Mouse (Mus musculus) limb, embryonic 13.5 days (tissue): ENCODE data around the gene Wdr34. TPM values are rescaled to one million over a fixed set of nuclear protein-coding genes. Genes with fewer than 3 reads are reported as not detected.

Experiments
- ATAC-seq: fragments of 200-750 bp; cut with Nextera tagmentation; 2 replicates; pipeline ENCODE4 v1.8.0; 2017; ENCODE audit warnings: low read depth, moderate number of reproducible peaks, moderate TSS enrichment; ENCODE audit not compliant: low FRiP score
- H3K27ac ChIP-seq: fragments of 300-500 bp; sonication (generic); 2 replicates; pipeline ENCODE4 v1.5.1; 2015; ENCODE audit warnings: inconsistent platforms, mild to moderate bottlenecking, moderate library complexity
- H3K27me3 ChIP-seq: fragments of 300-500 bp; sonication (generic); 2 replicates; pipeline ENCODE4 v1.6.1; 2015; ENCODE audit warnings: mild to moderate bottlenecking, inconsistent platforms
- H3K36me3 ChIP-seq: fragments of 300-500 bp; sonication (generic); 2 replicates; pipeline ENCODE4 v1.6.1; 2015; ENCODE audit warnings: inconsistent platforms, mild to moderate bottlenecking, moderate library complexity
- H3K4me1 ChIP-seq: fragments of 300-500 bp; sonication (generic); 2 replicates; pipeline ENCODE4 v1.6.1; 2015; ENCODE audit warnings: inconsistent platforms
- H3K4me2 ChIP-seq: fragments of 300-500 bp; sonication (generic); replicated peaks from 2 replicates; pipeline ENCODE4 v1.6.1; 2015; ENCODE audit warnings: inconsistent platforms, mild to moderate bottlenecking, moderate library complexity
- H3K4me3 ChIP-seq: fragments of 300-500 bp; sonication (generic); 2 replicates; pipeline ENCODE4 v1.5.1; 2015; ENCODE audit warnings: moderate library complexity, mild to moderate bottlenecking, inconsistent platforms
- H3K9ac ChIP-seq: fragments of 300-500 bp; sonication (generic); 2 replicates; pipeline ENCODE4 v1.6.1; 2015; ENCODE audit warnings: mild to moderate bottlenecking, inconsistent platforms
- H3K9me3 ChIP-seq: fragments of 300-500 bp; sonication (generic); 2 replicates; pipeline ENCODE4 v1.6.1; 2016; ENCODE audit warnings: inconsistent platforms
- WGBS: fragments of 180-500 bp; shearing (Covaris S2); methylation state at CpG from one replicate; pipeline ENCODE4 v1.1.7; 2015; 5-methylcytosine and 5-hydroxymethylcytosine counted together
- polyA plus RNA-seq: library from polyadenylated mRNA; unstranded; fragments of >200 nt; fragmentation: Nextera tagmentation; extraction: Ambion mirVana; gene quantifications from 2 replicates; pipeline ENCODE4 v1.2.1, GENCODE M21; 2015

Wdr34 gene
- polyA plus RNA-seq, 1 experiment from 2014 or later: 40.4 TPM

GRCm38 (mm10) chr2:30078349-30078712, 29.6 kb upstream of the Wdr34 start:
- no peak; the same call in 1 of the 2 replicates for ATAC-seq
- peak overlapping the region; percentile 93 for H3K4me2 ChIP-seq
- peak overlapping the region; percentile 75 for H3K9ac ChIP-seq
- H3K27me3 ChIP-seq: no peaks in the 10 kb centered on the region
- WGBS: 17% methylated on average over 10 of the region's 10 CpGs
- H3K4me1 ChIP-seq: peaks cover 19% of the 10 kb centered on the region
- peak overlapping the region; percentile 63 for H3K4me3 ChIP-seq
- H3K9me3 ChIP-seq: no peaks in the 10 kb centered on the region
- H3K27ac ChIP-seq: peak overlapping the region; percentile 86
- H3K36me3 ChIP-seq: peaks cover 17% of the 10 kb centered on the region

GRCm38 (mm10) chr2:30077502-30078348, 29.0 kb upstream of the Wdr34 start, which contains the start of gene Pkn3:
Pkn3 (plus strand) TSS chr2:30077684.
- H3K9me3 ChIP-seq: no peaks in the 10 kb centered on the region
- peak within 1 kb of the TSS; percentile 75 for H3K9ac ChIP-seq
- WGBS: under 1% methylated on average over 53 of the region's 53 CpGs
- peak; percentile 80 for ATAC-seq
- peaks cover 19% of the 10 kb centered on the region for H3K4me1 ChIP-seq
- H3K4me2 ChIP-seq: peak within 1 kb of the TSS; percentile 93
- H3K36me3 ChIP-seq: peaks cover 23% of the 10 kb centered on the region
- H3K27ac ChIP-seq: peak within 1 kb of the TSS; percentile 86
- H3K4me3 ChIP-seq: peak within 1 kb of the TSS; percentile 63
- H3K27me3 ChIP-seq: no peaks in the 10 kb centered on the region

GRCm38 (mm10) chr2:30076959-30077358, 28.3 kb upstream of the Wdr34 start:
- peak overlapping the region; percentile 58; the same call in 1 of the 2 replicates for H3K27ac ChIP-seq
- no peaks in the 10 kb centered on the region for H3K27me3 ChIP-seq
- peak overlapping the region; percentile 63 for H3K4me3 ChIP-seq
- peak; percentile 7; the same call in 1 of the 2 replicates for ATAC-seq
- peak overlapping the region; percentile 75; the same call in 1 of the 2 replicates for H3K9ac ChIP-seq
- no peaks in the 10 kb centered on the region for H3K9me3 ChIP-seq
- H3K4me1 ChIP-seq: peaks cover 19% of the 10 kb centered on the region
- 64% methylated on average over 6 of the region's 6 CpGs for WGBS
- peak overlapping the region; percentile 93 for H3K4me2 ChIP-seq
- peaks cover 29% of the 10 kb centered on the region for H3K36me3 ChIP-seq

GRCm38 (mm10) chr2:30076439-30076838, 27.8 kb upstream of the Wdr34 start:
- 91% methylated on average over 9 of the region's 9 CpGs for WGBS
- H3K27me3 ChIP-seq: no peaks in the 10 kb centered on the region
- H3K4me3 ChIP-seq: no peak overlapping the region
- H3K9me3 ChIP-seq: no peaks in the 10 kb centered on the region
- no peak overlapping the region for H3K27ac ChIP-seq
- peaks cover 31% of the 10 kb centered on the region for H3K36me3 ChIP-seq
- no peak overlapping the region for H3K9ac ChIP-seq
- peaks cover 19% of the 10 kb centered on the region for H3K4me1 ChIP-seq
- no peak overlapping the region for H3K4me2 ChIP-seq
- no peak for ATAC-seq

GRCm38 (mm10) chr2:30075625-30076024, 26.9 kb upstream of the Wdr34 start:
- no peak for ATAC-seq
- Histone ChIP-seq H3K27ac (no peak overlapping the region), H3K27me3 (no peaks in the 10 kb centered on the region), H3K4me2 (no peak overlapping the region), H3K9me3 (no peaks in the 10 kb centered on the region), H3K4me1 (peaks cover 19% of the 10 kb centered on the region), H3K36me3 (peaks cover 30% of the 10 kb centered on the region), H3K9ac (no peak overlapping the region), H3K4me3 (no peak overlapping the region)
- 84% methylated on average over 3 of the region's 3 CpGs for WGBS

- Histone ChIP-seq H3K9ac (no peak overlapping the region), H3K4me1 (peaks cover 16% of the 10 kb centered on the region), H3K36me3 (peaks cover 51% of the 10 kb centered on the region), H3K27me3 (no peaks in the 10 kb centered on the region), H3K27ac (no peak overlapping the region), H3K4me2 (no peak overlapping the region), H3K4me3 (no peak overlapping the region), H3K9me3 (no peaks in the 10 kb centered on the region)
- 80% methylated on average over 3 of the region's 3 CpGs for WGBS
- ATAC-seq: no peak
Observed at GRCm38 (mm10) chr2:30073285-30073684, 24.6 kb upstream of the Wdr34 start.

GRCm38 (mm10) chr2:30072875-30073274, 24.2 kb upstream of the Wdr34 start:
- Histone ChIP-seq H3K27me3 (no peaks in the 10 kb centered on the region), H3K36me3 (peaks cover 53% of the 10 kb centered on the region), H3K4me3 (no peak overlapping the region), H3K27ac (no peak overlapping the region), H3K9me3 (no peaks in the 10 kb centered on the region), H3K4me1 (peaks cover 16% of the 10 kb centered on the region), H3K4me2 (no peak overlapping the region), H3K9ac (no peak overlapping the region)
- no peak for ATAC-seq
- 80% methylated on average over 7 of the region's 7 CpGs for WGBS

- H3K9me3 ChIP-seq: no peaks in the 10 kb centered on the region
- peak overlapping the region; percentile 99 for H3K9ac ChIP-seq
- ATAC-seq: no peak
- H3K4me3 ChIP-seq: peak overlapping the region; percentile 100
- H3K4me1 ChIP-seq: peaks cover 38% of the 10 kb centered on the region
- 13% methylated on average over 7 of the region's 7 CpGs for WGBS
- H3K27ac ChIP-seq: no peak overlapping the region
- H3K27me3 ChIP-seq: no peaks in the 10 kb centered on the region
- H3K4me2 ChIP-seq: peak overlapping the region; percentile 67
- H3K36me3 ChIP-seq: peaks cover 37% of the 10 kb centered on the region
Observed at GRCm38 (mm10) chr2:30067962-30068361, 19.3 kb upstream of the Wdr34 start.

GRCm38 (mm10) chr2:30067031-30067888, 18.6 kb upstream of the Wdr34 start:
- H3K4me1 ChIP-seq: peaks cover 39% of the 10 kb centered on the region
- no peaks in the 10 kb centered on the region for H3K27me3 ChIP-seq
- H3K9ac ChIP-seq: peak overlapping the region; percentile 99
- no peaks in the 10 kb centered on the region for H3K9me3 ChIP-seq
- H3K27ac ChIP-seq: peak overlapping the region; percentile 100
- WGBS: under 1% methylated on average over 47 of the region's 69 CpGs
- ATAC-seq: 0 out of 2 replicates have a peak, but pooled peaks have one; percentile 10
- peak overlapping the region; percentile 100 for H3K4me3 ChIP-seq
- H3K36me3 ChIP-seq: peaks cover 30% of the 10 kb centered on the region
- peak overlapping the region; percentile 67 for H3K4me2 ChIP-seq

GRCm38 (mm10) chr2:30066046-30066901, 17.6 kb upstream of the Wdr34 start:
- WGBS: under 1% methylated on average over 74 of the region's 101 CpGs
- H3K4me2 ChIP-seq: peak overlapping the region; percentile 74
- H3K27ac ChIP-seq: peak overlapping the region; percentile 100
- H3K4me1 ChIP-seq: peaks cover 43% of the 10 kb centered on the region
- no peaks in the 10 kb centered on the region for H3K27me3 ChIP-seq
- peak overlapping the region; percentile 100 for H3K4me3 ChIP-seq
- ATAC-seq: peak; percentile 93
- H3K9me3 ChIP-seq: no peaks in the 10 kb centered on the region
- peak overlapping the region; percentile 99 for H3K9ac ChIP-seq
- H3K36me3 ChIP-seq: peaks cover 27% of the 10 kb centered on the region

- Histone ChIP-seq H3K36me3 (peaks cover 12% of the 10 kb centered on the region), H3K9ac (peak overlapping the region; percentile 81), H3K4me2 (peak overlapping the region; percentile 89), H3K27ac (no peak overlapping the region), H3K27me3 (no peaks in the 10 kb centered on the region), H3K4me1 (peaks cover 46% of the 10 kb centered on the region), H3K4me3 (peak overlapping the region; percentile 64), H3K9me3 (no peaks in the 10 kb centered on the region)
- no peak for ATAC-seq
- WGBS: 29% methylated on average over 3 of the region's 3 CpGs
Observed at GRCm38 (mm10) chr2:30064298-30064697, 15.6 kb upstream of the Wdr34 start.
